11 mouse cellular contexts compared by ENCODE assay signal in the genomic region with DNA sequence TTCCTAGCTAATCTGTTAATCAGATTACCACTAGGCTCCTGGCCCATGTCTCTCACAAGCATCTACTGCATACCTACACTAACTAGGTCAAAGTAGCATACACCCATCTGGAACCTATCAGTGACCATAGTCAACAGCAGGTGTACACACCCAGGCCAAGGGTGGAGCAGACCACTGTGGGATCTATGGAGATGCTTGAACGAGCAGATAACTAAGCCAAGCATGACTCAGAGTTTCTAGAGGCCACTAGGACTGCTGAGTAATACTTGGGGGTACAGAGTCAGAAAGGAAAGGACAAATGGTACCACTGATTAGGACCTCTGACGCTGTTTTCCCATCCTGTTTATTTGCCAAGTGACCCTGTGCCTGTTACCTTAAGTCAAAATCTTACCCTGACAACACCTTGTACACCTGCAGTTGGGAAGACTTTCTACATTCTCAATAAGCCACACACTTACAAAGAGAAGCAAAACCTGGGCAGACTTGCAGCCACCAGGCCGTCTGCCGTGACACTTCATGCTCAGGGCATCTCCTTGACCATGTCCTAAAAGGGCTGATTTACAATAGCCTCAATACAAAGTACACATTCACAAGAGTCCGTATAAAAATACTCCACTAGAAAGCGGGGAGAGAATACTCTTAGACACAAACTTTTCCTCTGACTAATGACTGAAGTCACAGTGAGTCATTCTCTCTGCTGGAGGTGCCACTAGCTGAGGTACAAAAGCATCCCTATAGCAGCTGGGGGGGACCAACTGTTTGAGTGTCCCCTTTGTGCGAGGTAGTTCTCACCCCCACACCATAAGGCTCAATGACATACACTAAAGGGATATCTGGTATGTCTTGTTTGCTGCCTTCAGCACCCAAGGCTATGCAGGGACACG. TPM values are rescaled to one million over a fixed set of nuclear protein-coding genes. Genes with fewer than 3 reads are reported as not detected.
DNase-seq lines count a peak whose midpoint lies in the region; ATAC-seq and TF ChIP-seq lines count a peak whose summit lies in the region.
"Had no signal": no experiment of that assay in that cellular context is flagged by ENCODE, and none has a peak within 500 bp of the region (broad histone marks: within the 10 kb centered on the region; RNA-seq: fewer than 3 reads in every experiment).

No protein-coding gene starts in this region.

- no peak for TF ChIP-seq CTCF in lung, embryonic 14.5 days (IDR thresholded peaks at IDR 0.05; ENCODE audit: low read depth)
- no peak for TF ChIP-seq CTCF in bone marrow, adult 2 months (IDR thresholded peaks at IDR 0.05; ENCODE audit: control insufficient read depth, insufficient read depth, low read length)
- TF ChIP-seq CTCF in gastrocnemius, adult 2 months (IDR thresholded peaks at IDR 0.05) = no peak

- no peak for DNase-seq in lung, embryonic 14.5 days
- no peak for DNase-seq in lung, adult 18-20 months
- peak; percentile 41 to 55 for DNase-seq in spleen, postnatal 14 days (ENCODE audit: low spot score in 2 of 2)
- no peak for DNase-seq in gastrocnemius, adult 2 months
- DNase-seq in midbrain, embryonic 14.5 days = no peak
- no peak for DNase-seq in ovary, postnatal 36 days (ENCODE audit: low spot score)
- DNase-seq: cerebellum, adult 9-11 months; forebrain, postnatal 0 days; lung, adult 2 months had no signal

- no peak overlapping the region for H3K4me2 ChIP-seq in lung, embryonic 14.5 days
- no peak overlapping the region for H3K4me2 ChIP-seq in intestine, embryonic 16.5 days (ENCODE audit: low read depth, low read length)
- H3K4me2 ChIP-seq in midbrain, embryonic 14.5 days (ENCODE audit: low read length) = no peak overlapping the region

- H3K9me3 ChIP-seq in lung, embryonic 14.5 days (ENCODE audit: low read depth, low read length) = no peaks in the 10 kb centered on the region
- no peaks in the 10 kb centered on the region for H3K9me3 ChIP-seq in intestine, embryonic 16.5 days (ENCODE audit: control insufficient read depth, low read length)
- H3K9me3 ChIP-seq in midbrain, embryonic 14.5 days (ENCODE audit: control insufficient read depth, low read length) = no peaks in the 10 kb centered on the region

- intact Hi-C loops in gastrocnemius, adult 2 months (cut with DNase I) = no loop called here

- H3K9ac ChIP-seq in lung, embryonic 14.5 days = no peak overlapping the region
- H3K9ac ChIP-seq in intestine, embryonic 16.5 days (ENCODE audit: low read depth, low read length) = no peak overlapping the region
- H3K9ac ChIP-seq in midbrain, embryonic 14.5 days (replicated peaks; ENCODE audit: low read length) = no peak overlapping the region
- H3K9ac ChIP-seq: forebrain, postnatal 0 days had no signal

- ATAC-seq in lung, embryonic 14.5 days (ENCODE audit: insufficient read depth) = peak; percentile 58
- peak; percentile 93 for ATAC-seq in intestine, embryonic 16.5 days
- no peak for ATAC-seq in midbrain, embryonic 14.5 days (ENCODE audit: low FRiP score, low TSS enrichment)
- ATAC-seq: forebrain, postnatal 0 days had no signal

- H3K27ac ChIP-seq in lung, embryonic 14.5 days (ENCODE audit: low read depth) = no peak overlapping the region
- peak overlapping the region; percentile 89 for H3K27ac ChIP-seq in bone marrow, adult 2 months (ENCODE audit: control insufficient read depth, insufficient read depth, low read depth, low read length, poor library complexity)
- no peak overlapping the region for H3K27ac ChIP-seq in intestine, embryonic 16.5 days (ENCODE audit: low read length)
- H3K27ac ChIP-seq in gastrocnemius, adult 2 months = no peak overlapping the region
- H3K27ac ChIP-seq in midbrain, embryonic 14.5 days (replicated peaks; ENCODE audit: low read depth, low read length) = no peak overlapping the region

- TF ChIP-seq POLR2A in bone marrow, adult 2 months (IDR thresholded peaks at IDR 0.05; ENCODE audit: borderline replicate concordance, control insufficient read depth, low read depth, low read length) = no peak

- H3K4me3 ChIP-seq in lung, embryonic 14.5 days (ENCODE audit: low read depth, low read length) = no peak overlapping the region
- no peak overlapping the region for H3K4me3 ChIP-seq in bone marrow, adult 2 months (replicated peaks; ENCODE audit: control insufficient read depth, low read depth, low read length)
- no peak overlapping the region for H3K4me3 ChIP-seq in intestine, embryonic 16.5 days (ENCODE audit: low read length)
- H3K4me3 ChIP-seq in gastrocnemius, adult 2 months = no peak overlapping the region
- no peak overlapping the region for H3K4me3 ChIP-seq in midbrain, embryonic 14.5 days (replicated peaks; ENCODE audit: low read depth, low read length)

- no peaks in the 10 kb centered on the region for H3K4me1 ChIP-seq in lung, embryonic 14.5 days (ENCODE audit: insufficient read depth)
- peaks cover 7% of the 10 kb centered on the region for H3K4me1 ChIP-seq in bone marrow, adult 2 months (ENCODE audit: control insufficient read depth, insufficient read depth, low read length)
- H3K4me1 ChIP-seq in intestine, embryonic 16.5 days (ENCODE audit: control insufficient read depth, insufficient read depth, low read length) = no peaks in the 10 kb centered on the region
- H3K4me1 ChIP-seq in midbrain, embryonic 14.5 days (ENCODE audit: control insufficient read depth, insufficient read depth, low read length) = no peaks in the 10 kb centered on the region

- peaks cover 65% of the 10 kb centered on the region for H3K36me3 ChIP-seq in lung, embryonic 14.5 days (ENCODE audit: insufficient read depth)
- H3K36me3 ChIP-seq in intestine, embryonic 16.5 days (ENCODE audit: control insufficient read depth, insufficient read depth, low read length) = peaks cover 7% of the 10 kb centered on the region
- H3K36me3 ChIP-seq in midbrain, embryonic 14.5 days (ENCODE audit: control insufficient read depth, insufficient read depth, low read length) = peaks cover 68% of the 10 kb centered on the region

- whole genome bisulfite sequencing in lung, embryonic 14.5 days = 80% methylated on average over 8 of the region's 8 CpGs
- 77% methylated on average over 8 of the region's 8 CpGs for WGBS in bone marrow, adult 2 months
- 84% methylated on average over 8 of the region's 8 CpGs for WGBS in intestine, embryonic 16.5 days
- 92% methylated on average over 8 of the region's 8 CpGs for WGBS in midbrain, embryonic 14.5 days

- H3K27me3 ChIP-seq in lung, embryonic 14.5 days (ENCODE audit: insufficient read depth, low read length) = no peaks in the 10 kb centered on the region
- H3K27me3 ChIP-seq in intestine, embryonic 16.5 days (replicated peaks; ENCODE audit: control insufficient read depth, insufficient read depth, low read length) = no peaks in the 10 kb centered on the region
- no peaks in the 10 kb centered on the region for H3K27me3 ChIP-seq in midbrain, embryonic 14.5 days (ENCODE audit: control insufficient read depth, insufficient read depth, low read length)

RNA-seq across cellular contexts. Expression of a gene that starts 16.4 kb away (rescaled TPM):
- 44.0 and 46.3 TPM in 2 replicates for polyA plus RNA-seq in lung, embryonic 14.5 days (2014; fragmentation: Nextera tagmentation; extraction: Ambion mirVana)
- polyA plus RNA-seq in bone marrow, adult 2 months (2011; ENCODE audit: insufficient read depth, insufficient read length, low replicate concordance, missing spikeins) = 69.5 and 75.3 TPM in 2 replicates
- polyA plus RNA-seq in intestine, embryonic 16.5 days (2015; fragmentation: Nextera tagmentation; extraction: Ambion mirVana) = 28.3 and 34.6 TPM in 2 replicates
- 10 to 100 TPM; 25.6 to 29.6 TPM for total RNA-seq in gastrocnemius, adult 2 months (2021)
- polyA plus RNA-seq in midbrain, embryonic 14.5 days (2014; fragmentation: Nextera tagmentation; extraction: Ambion mirVana) = 33.6 and 36.9 TPM in 2 replicates

RNA-seq across cellular contexts. Expression of a gene that starts 24.8 kb away (rescaled TPM):
- polyA plus RNA-seq in lung, embryonic 14.5 days (2014; fragmentation: Nextera tagmentation; extraction: Ambion mirVana) = 39.6 and 42.2 TPM in 2 replicates
- polyA plus RNA-seq in bone marrow, adult 2 months (2011; ENCODE audit: insufficient read depth, insufficient read length, low replicate concordance, missing spikeins) = 10.9 and 20.1 TPM in 2 replicates
- 32.6 and 33.8 TPM in 2 replicates for polyA plus RNA-seq in intestine, embryonic 16.5 days (2015; fragmentation: Nextera tagmentation; extraction: Ambion mirVana)
- 1 to 10 TPM; 3.1 to 5.3 TPM for total RNA-seq in gastrocnemius, adult 2 months (2021)
- polyA plus RNA-seq in midbrain, embryonic 14.5 days (2014; fragmentation: Nextera tagmentation; extraction: Ambion mirVana) = 37.4 and 37.7 TPM in 2 replicates

RNA-seq across cellular contexts. Expression of a gene that starts 25.1 kb away (rescaled TPM):
- polyA plus RNA-seq in lung, embryonic 14.5 days (2014; fragmentation: Nextera tagmentation; extraction: Ambion mirVana) = 211 and 266 TPM in 2 replicates
- 2.6 and 3.5 TPM in 2 replicates for polyA plus RNA-seq in bone marrow, adult 2 months (2011; ENCODE audit: insufficient read depth, insufficient read length, low replicate concordance, missing spikeins)
- polyA plus RNA-seq in intestine, embryonic 16.5 days (2015; fragmentation: Nextera tagmentation; extraction: Ambion mirVana) = 11.6 and 16.4 TPM in 2 replicates
- not detected for total RNA-seq in gastrocnemius, adult 2 months (2021)
- 29.1 and 77.0 TPM in 2 replicates for polyA plus RNA-seq in midbrain, embryonic 14.5 days (2014; fragmentation: Nextera tagmentation; extraction: Ambion mirVana)
- total RNA-seq: forebrain, postnatal 0 days had no signal
- polyA plus RNA-seq: forebrain, postnatal 0 days; lung, adult 2 months had no signal

RNA-seq across cellular contexts. Expression of a gene that starts 29.0 kb away (rescaled TPM):
- polyA plus RNA-seq in lung, embryonic 14.5 days (2014; fragmentation: Nextera tagmentation; extraction: Ambion mirVana) = 52.8 and 63.9 TPM in 2 replicates
- polyA plus RNA-seq in bone marrow, adult 2 months (2011; ENCODE audit: insufficient read depth, insufficient read length, low replicate concordance, missing spikeins) = 2.4 and 4.2 TPM in 2 replicates
- 50.3 and 51.5 TPM in 2 replicates for polyA plus RNA-seq in intestine, embryonic 16.5 days (2015; fragmentation: Nextera tagmentation; extraction: Ambion mirVana)
- 10 to 100 TPM; 17.9 to 19.9 TPM for total RNA-seq in gastrocnemius, adult 2 months (2021)
- 15.3 and 17.5 TPM in 2 replicates for polyA plus RNA-seq in midbrain, embryonic 14.5 days (2014; fragmentation: Nextera tagmentation; extraction: Ambion mirVana)

RNA-seq across cellular contexts. Expression of a gene that starts 32.2 kb away (rescaled TPM):
- polyA plus RNA-seq in lung, embryonic 14.5 days (2014; fragmentation: Nextera tagmentation; extraction: Ambion mirVana) = 4,575 and 4,689 TPM in 2 replicates
- 17,767 and 55,751 TPM in 2 replicates for polyA plus RNA-seq in bone marrow, adult 2 months (2011; ENCODE audit: insufficient read depth, insufficient read length, low replicate concordance, missing spikeins)
- 3,658 and 4,448 TPM in 2 replicates for polyA plus RNA-seq in intestine, embryonic 16.5 days (2015; fragmentation: Nextera tagmentation; extraction: Ambion mirVana)
- total RNA-seq in gastrocnemius, adult 2 months (2021) = 100 to 1,000 TPM; 219 to 309 TPM
- polyA plus RNA-seq in midbrain, embryonic 14.5 days (2014; fragmentation: Nextera tagmentation; extraction: Ambion mirVana) = 1,330 and 1,946 TPM in 2 replicates

Comparison
In these comparisons a context has a peak if more than half of its experiments do, and no peak if none do; other contexts are left out.
1. DNase-seq: peak in spleen, postnatal 14 days (2 of 2); none in lung, embryonic 14.5 days (single experiment), lung, adult 18-20 months (0 of 2), gastrocnemius, adult 2 months (single experiment), midbrain, embryonic 14.5 days (single experiment) and ovary, postnatal 36 days (single experiment).